Mouse (Mus musculus) olfactory bulb, adult 2 months (tissue): ENCODE measurements at regions not wholly inside any gene's neighbourhood (a gene's known extent, or its start where the extent isn't known, plus 50 kb on each side); places are given as distances from the start of the nearest gene placed in this dataset.

ENCODE experiments used
- CTCF ChIP-seq: fragments of 200-500 bp; IDR thresholded peaks from 2 replicates; pipeline ENCODE4 v1.5.1; 2012; ENCODE audit warnings: low read depth, mild to moderate bottlenecking, low read length, moderate library complexity; ENCODE audit not compliant: insufficient read depth
- POLR2A ChIP-seq: fragments of 200-500 bp; IDR thresholded peaks from 2 replicates; pipeline ENCODE4 v1.6.1; 2012; ENCODE audit warnings: mild to moderate bottlenecking, low read depth, low read length, moderate library complexity; ENCODE audit not compliant: insufficient read depth

- no peak for TF ChIP-seq POLR2A
- TF ChIP-seq CTCF = no peak
Measured at GRCm38 (mm10) chr1:166883215-166883614, 118.0 kb upstream of the Fam78b start.
